Mouse (Mus musculus) cortical plate, adult 2 months (tissue): ENCODE results near the gene Spdya.

Experiments used
- CTCF ChIP-seq: fragments of 200-500 bp; IDR thresholded peaks from 2 replicates; pipeline ENCODE4 v1.5.1; 2011; ENCODE audit warnings: mild to moderate bottlenecking, control low read depth, low read length; ENCODE audit not compliant: insufficient read depth; ENCODE audit errors: extremely low read depth
- POLR2A ChIP-seq: fragments of 200-500 bp; IDR thresholded peaks from 2 replicates; pipeline ENCODE4 v1.6.1; 2011; ENCODE audit warnings: mild to moderate bottlenecking, low read length, control low read depth; ENCODE audit not compliant: insufficient read depth; ENCODE audit errors: extremely low read depth

DNA sequence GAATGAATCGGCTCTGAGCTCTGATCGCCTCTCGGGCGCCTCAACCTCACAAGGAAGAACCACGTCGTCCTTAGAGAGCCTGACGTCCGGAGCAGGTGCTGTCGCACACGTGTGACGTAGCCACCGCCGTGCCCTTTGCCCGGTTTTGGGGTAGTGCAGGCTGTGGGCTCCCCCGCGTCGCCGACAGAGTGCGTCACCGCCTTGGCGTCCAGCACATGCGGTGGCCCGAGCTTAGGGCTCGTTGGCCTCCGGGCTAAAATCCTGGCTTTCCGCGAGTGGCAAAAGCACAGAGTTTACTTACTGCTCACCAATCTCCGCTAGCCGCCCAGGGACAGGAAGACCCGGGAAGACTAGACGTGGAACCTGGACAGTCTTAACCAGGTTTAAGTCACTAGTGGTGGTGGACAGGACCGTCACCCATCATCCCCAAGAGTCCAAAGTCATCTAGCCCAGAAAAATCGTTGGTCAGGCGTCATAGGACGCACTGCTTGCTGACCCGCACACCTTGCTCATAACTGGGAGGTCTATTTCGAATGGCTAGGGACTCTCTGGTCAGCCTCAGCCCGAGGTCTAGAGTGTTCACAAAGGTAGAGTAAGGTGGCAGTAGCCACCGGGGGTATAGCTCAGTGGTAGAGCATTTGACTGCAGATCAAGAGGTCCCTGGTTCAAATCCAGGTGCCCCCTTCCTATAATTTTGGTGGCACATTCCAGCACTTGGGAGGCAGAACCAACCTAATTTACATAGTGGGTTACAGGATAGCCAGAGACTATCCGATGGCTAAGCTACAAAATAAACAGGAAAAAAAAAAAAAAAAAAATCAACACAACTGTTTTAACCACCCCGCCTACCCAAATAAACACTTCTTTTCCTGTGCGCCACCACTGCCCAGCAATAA, 47.0 kb downstream of the Spdya start:
- TF ChIP-seq CTCF = no peak
- peak; percentile 85; the same call in 1 of the 2 replicates for TF ChIP-seq POLR2A
